In genomic region chr2:70262565-70263082, GRCm38 (mm10) we compare ENCODE assay signal across 8 mouse cellular contexts.
DNase-seq lines count a peak whose midpoint lies in the region; ATAC-seq and TF ChIP-seq lines count a peak whose summit lies in the region.

No protein-coding gene starts in this region.

- no peak overlapping the region for H3K4me3 ChIP-seq in kidney, embryonic 15.5 days (replicated peaks)
- H3K4me3 ChIP-seq in kidney, embryonic 14.5 days (ENCODE audit: low read length) = no peak overlapping the region
- H3K4me3 ChIP-seq in midbrain, postnatal 0 days (ENCODE audit: low read depth, low read length) = no peak overlapping the region

- H3K4me2 ChIP-seq in kidney, embryonic 15.5 days = no peak overlapping the region
- no peak overlapping the region for H3K4me2 ChIP-seq in kidney, embryonic 14.5 days (replicated peaks; ENCODE audit: low read depth, low read length)
- H3K4me2 ChIP-seq in midbrain, postnatal 0 days (ENCODE audit: low read depth, low read length, poor library complexity, severe bottlenecking) = no peak overlapping the region

- 10% methylated on average over 9 of the region's 9 CpGs for WGBS in kidney, embryonic 15.5 days
- WGBS in kidney, embryonic 14.5 days = 16% methylated on average over 9 of the region's 9 CpGs
- 27% methylated on average over 9 of the region's 9 CpGs for WGBS in midbrain, postnatal 0 days

- no peaks in the 10 kb centered on the region for H3K36me3 ChIP-seq in kidney, embryonic 15.5 days
- no peaks in the 10 kb centered on the region for H3K36me3 ChIP-seq in kidney, embryonic 14.5 days (ENCODE audit: control insufficient read depth, insufficient read depth, low read length)
- no peaks in the 10 kb centered on the region for H3K36me3 ChIP-seq in midbrain, postnatal 0 days (ENCODE audit: insufficient read depth, low read length)

- H3K4me1 ChIP-seq in kidney, embryonic 15.5 days = peaks cover 11% of the 10 kb centered on the region
- H3K4me1 ChIP-seq in kidney, embryonic 14.5 days (ENCODE audit: control insufficient read depth, insufficient read depth, low read length) = peaks cover 7% of the 10 kb centered on the region
- peaks cover 6% of the 10 kb centered on the region; the same call in 1 of the 2 replicates for H3K4me1 ChIP-seq in midbrain, postnatal 0 days (ENCODE audit: insufficient read depth, low read length)

- H3K9me3 ChIP-seq in kidney, embryonic 15.5 days (replicated peaks) = no peaks in the 10 kb centered on the region
- H3K9me3 ChIP-seq in kidney, embryonic 14.5 days (ENCODE audit: control insufficient read depth, low read length) = no peaks in the 10 kb centered on the region
- no peaks in the 10 kb centered on the region for H3K9me3 ChIP-seq in midbrain, postnatal 0 days (ENCODE audit: low read length)

- DNase-seq in embryo, embryonic 10.5 days (ENCODE audit: low spot score) = peak; percentile 24
- DNase-seq in frontal cortex, postnatal 36 days (ENCODE audit: low spot score in 2 of 2) = peak; percentile 34 to 54
- peak; percentile 26 for DNase-seq in midbrain, postnatal 0 days (ENCODE audit: low spot score)
- DNase-seq in spleen, adult 12 weeks (ENCODE audit: low spot score) = no peak
- DNase-seq in ovary, postnatal 14 days (ENCODE audit: low spot score) = no peak

- 0 out of 2 replicates have a peak, but pooled peaks cover 7% of the 10 kb centered on the region for H3K27me3 ChIP-seq in kidney, embryonic 15.5 days
- no peaks in the 10 kb centered on the region for H3K27me3 ChIP-seq in kidney, embryonic 14.5 days (ENCODE audit: control insufficient read depth, insufficient read depth, low read length)
- H3K27me3 ChIP-seq in midbrain, postnatal 0 days (ENCODE audit: insufficient read depth, low read length) = no peaks in the 10 kb centered on the region

- no peak overlapping the region for H3K27ac ChIP-seq in kidney, embryonic 15.5 days
- H3K27ac ChIP-seq in kidney, embryonic 14.5 days (ENCODE audit: low read depth, low read length) = no peak overlapping the region
- H3K27ac ChIP-seq in midbrain, postnatal 0 days (ENCODE audit: low read depth, low read length) = 0 out of 2 replicates have a peak overlapping the region, but pooled peaks have one; percentile 3

- 0 out of 2 replicates have a peak, but pooled peaks have one; percentile 54 for ATAC-seq in kidney, embryonic 15.5 days (replicated peaks; ENCODE audit: low FRiP score)
- no peak for ATAC-seq in kidney, embryonic 14.5 days (ENCODE audit: low FRiP score, low TSS enrichment)
- no peak for ATAC-seq in midbrain, postnatal 0 days (ENCODE audit: low FRiP score)
- ATAC-seq in activated CD4-positive, CD25-positive, alpha-beta regulatory T cell, adult 4 months = no peak

- TF ChIP-seq CTCF in midbrain, postnatal 0 days (IDR thresholded peaks at IDR 0.05) = no peak; the same call in 1 of the 2 replicates

- H3K9ac ChIP-seq in kidney, embryonic 15.5 days = no peak overlapping the region
- no peak overlapping the region for H3K9ac ChIP-seq in kidney, embryonic 14.5 days (ENCODE audit: low read depth, low read length)
- H3K9ac ChIP-seq in midbrain, postnatal 0 days (replicated peaks; ENCODE audit: low read length, poor library complexity, severe bottlenecking) = no peak overlapping the region

Comparison
In these comparisons a context has a peak if more than half of its experiments do, and no peak if none do; other contexts are left out.
1. DNase-seq: peak in embryo, embryonic 10.5 days (single experiment), frontal cortex, postnatal 36 days (2 of 2) and midbrain, postnatal 0 days (single experiment); none in spleen, adult 12 weeks (single experiment) and ovary, postnatal 14 days (single experiment).